Mouse (Mus musculus) heart, embryonic 13.5 days (tissue): Measurements from ENCODE around the gene Arhgef12. TPM values are rescaled to one million over a fixed set of nuclear protein-coding genes. Genes with fewer than 3 reads are reported as not detected.
"Not testable (repeated sequence)": the region's sequence is repeated elsewhere in the genome, so short reads cannot be mapped to it uniquely, and the experiment has no call there.

Experiments
- ATAC-seq: fragments of 200-750 bp; cut with Nextera tagmentation; 2 replicates; pipeline ENCODE4 v1.8.0; 2017; ENCODE audit warnings: moderate TSS enrichment; ENCODE audit not compliant: insufficient number of reproducible peaks, low FRiP score, low TSS enrichment; ENCODE audit errors: extremely low read depth
- H3K27ac ChIP-seq: fragments of 300-500 bp; sonication (generic); replicated peaks from 2 replicates; pipeline ENCODE4 v1.5.1; 2015; ENCODE audit warnings: moderate library complexity, mild to moderate bottlenecking, inconsistent platforms
- H3K27me3 ChIP-seq: fragments of 300-500 bp; sonication (generic); replicated peaks from 2 replicates; pipeline ENCODE4 v1.6.1; 2015; ENCODE audit warnings: mild to moderate bottlenecking, inconsistent platforms
- H3K36me3 ChIP-seq: fragments of 300-500 bp; sonication (generic); 2 replicates; pipeline ENCODE4 v1.6.1; 2015; ENCODE audit warnings: mild to moderate bottlenecking, inconsistent platforms
- H3K4me1 ChIP-seq: fragments of 300-500 bp; sonication (generic); 2 replicates; pipeline ENCODE4 v1.6.1; 2015; ENCODE audit warnings: inconsistent platforms
- H3K4me2 ChIP-seq: fragments of 300-500 bp; sonication (generic); 2 replicates; pipeline ENCODE4 v1.6.1; 2015; ENCODE audit warnings: inconsistent platforms, mild to moderate bottlenecking, moderate library complexity
- H3K4me3 ChIP-seq: fragments of 300-500 bp; sonication (generic); 2 replicates; pipeline ENCODE4 v1.5.1; 2015; ENCODE audit warnings: moderate library complexity, mild to moderate bottlenecking, inconsistent platforms
- H3K9ac ChIP-seq: fragments of 300-500 bp; sonication (generic); 2 replicates; pipeline ENCODE4 v1.6.1; 2015; ENCODE audit warnings: inconsistent platforms, mild to moderate bottlenecking, moderate library complexity
- H3K9me3 ChIP-seq: fragments of 300-500 bp; sonication (generic); 2 replicates; pipeline ENCODE4 v1.6.1; 2016; ENCODE audit warnings: inconsistent platforms
- WGBS: fragments of 180-500 bp; shearing (Covaris S2); methylation state at CpG from one replicate; pipeline ENCODE4 v1.1.7; 2015; ENCODE audit warnings: mixed read lengths; 5-methylcytosine and 5-hydroxymethylcytosine counted together
- polyA plus RNA-seq: library from polyadenylated mRNA; unstranded; fragments of >200 nt; fragmentation: Nextera tagmentation; extraction: Ambion mirVana; gene quantifications from 2 replicates; pipeline ENCODE4 v1.2.1, GENCODE M21; 2015

Gene Arhgef12
- polyA plus RNA-seq, 1 experiment from 2014 or later, result 9.7 TPM

DNA sequence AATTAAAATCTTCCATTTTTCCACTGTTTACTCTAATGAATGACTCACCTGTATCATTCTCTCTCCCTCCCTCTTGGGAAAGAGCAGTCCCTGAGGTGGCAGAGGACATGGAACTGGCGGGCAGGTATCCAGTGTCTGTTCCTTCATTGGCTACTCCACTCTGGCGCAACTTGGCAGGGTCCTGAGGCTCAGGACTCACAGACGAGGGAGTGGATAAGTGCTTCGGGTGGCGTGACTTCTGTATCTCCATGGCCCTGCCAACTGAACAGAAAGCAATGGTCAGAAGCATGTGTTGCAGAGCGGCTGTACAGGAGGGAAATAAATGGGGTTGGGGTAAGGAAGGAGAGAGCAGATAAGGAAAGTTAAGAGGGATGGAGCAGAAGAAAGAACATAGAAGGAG lies 109.5 kb downstream of the Arhgef12 start:
- peaks cover 8% of the 10 kb centered on the region; the same call in 1 of the 2 replicates for H3K4me1 ChIP-seq
- H3K36me3 ChIP-seq, result peaks cover 93% of the 10 kb centered on the region
- no peaks in the 10 kb centered on the region for H3K27me3 ChIP-seq
- 79% methylated on average over 6 of the region's 6 CpGs for WGBS
- no peak overlapping the region for H3K9ac ChIP-seq
- H3K9me3 ChIP-seq, result no peaks in the 10 kb centered on the region
- no peak overlapping the region for H3K4me2 ChIP-seq
- ATAC-seq, result no peak
- no peak overlapping the region for H3K4me3 ChIP-seq
- no peak overlapping the region for H3K27ac ChIP-seq

DNA sequence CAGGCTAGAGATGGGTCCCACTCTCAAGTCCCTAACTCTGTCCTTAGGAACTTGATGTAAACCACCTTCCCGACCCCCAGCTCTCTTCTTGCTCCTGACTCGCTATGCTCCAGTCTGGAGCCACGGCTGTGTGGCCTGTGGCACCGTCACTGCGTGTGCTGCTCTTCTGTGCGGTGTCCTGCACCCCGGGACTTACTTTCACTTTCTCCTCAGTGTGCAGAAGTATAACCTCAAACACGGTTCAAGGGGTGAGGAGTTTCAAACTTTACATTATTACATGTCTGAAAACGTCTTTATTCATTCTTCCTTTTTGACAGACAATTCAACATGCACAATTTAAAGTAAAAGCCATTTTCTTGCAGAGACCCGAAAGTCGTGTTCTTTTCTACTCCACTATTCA lies 111.7 kb downstream of the Arhgef12 start:
- Histone ChIP-seq H3K27me3 (no peaks in the 10 kb centered on the region), H3K4me1 (peaks cover 8% of the 10 kb centered on the region; the same call in 1 of the 2 replicates), H3K9me3 (no peaks in the 10 kb centered on the region), H3K4me3 (no peak overlapping the region), H3K9ac (no peak overlapping the region), H3K4me2 (no peak overlapping the region), H3K36me3 (peaks cover 90% of the 10 kb centered on the region), H3K27ac (no peak overlapping the region)
- WGBS, result 88% methylated on average over 11 of the region's 11 CpGs
- ATAC-seq, result no peak

- no peak overlapping the region for H3K9ac ChIP-seq
- WGBS, result 89% methylated on average over 4 of the region's 4 CpGs
- H3K4me1 ChIP-seq, result peaks cover 8% of the 10 kb centered on the region; the same call in 1 of the 2 replicates
- peaks cover 90% of the 10 kb centered on the region for H3K36me3 ChIP-seq
- ATAC-seq, result no peak
- no peaks in the 10 kb centered on the region for H3K27me3 ChIP-seq
- no peak overlapping the region for H3K4me3 ChIP-seq
- H3K9me3 ChIP-seq, result no peaks in the 10 kb centered on the region
- H3K27ac ChIP-seq, result no peak overlapping the region
- H3K4me2 ChIP-seq, result no peak overlapping the region
Observed at GRCm38 (mm10) chr9:42994708-42995107, 112.3 kb downstream of the Arhgef12 start.

GRCm38 (mm10) chr9:42993659-42994058 lies 113.4 kb downstream of the Arhgef12 start:
- Histone ChIP-seq H3K4me1 (peaks cover 8% of the 10 kb centered on the region; the same call in 1 of the 2 replicates), H3K9me3 (no peaks in the 10 kb centered on the region), H3K36me3 (peaks cover 89% of the 10 kb centered on the region), H3K4me3 (no peak overlapping the region), H3K27ac (peak overlapping the region; percentile 46; the same call in 1 of the 2 replicates), H3K9ac (no peak overlapping the region), H3K27me3 (no peaks in the 10 kb centered on the region), H3K4me2 (no peak overlapping the region)
- 61% methylated on average over 4 of the region's 4 CpGs for WGBS
- ATAC-seq, result no peak

- H3K4me2 ChIP-seq, result no peak overlapping the region
- no peaks in the 10 kb centered on the region for H3K27me3 ChIP-seq
- H3K27ac ChIP-seq, result no peak overlapping the region
- WGBS, result 86% methylated on average over 4 of the region's 4 CpGs
- H3K9ac ChIP-seq, result no peak overlapping the region
- peaks cover 89% of the 10 kb centered on the region for H3K36me3 ChIP-seq
- ATAC-seq, result no peak
- no peak overlapping the region for H3K4me3 ChIP-seq
- no peaks in the 10 kb centered on the region for H3K9me3 ChIP-seq
- no peaks in the 10 kb centered on the region for H3K4me1 ChIP-seq
Observed at GRCm38 (mm10) chr9:42987988-42988387, 119.1 kb downstream of the Arhgef12 start.

DNA sequence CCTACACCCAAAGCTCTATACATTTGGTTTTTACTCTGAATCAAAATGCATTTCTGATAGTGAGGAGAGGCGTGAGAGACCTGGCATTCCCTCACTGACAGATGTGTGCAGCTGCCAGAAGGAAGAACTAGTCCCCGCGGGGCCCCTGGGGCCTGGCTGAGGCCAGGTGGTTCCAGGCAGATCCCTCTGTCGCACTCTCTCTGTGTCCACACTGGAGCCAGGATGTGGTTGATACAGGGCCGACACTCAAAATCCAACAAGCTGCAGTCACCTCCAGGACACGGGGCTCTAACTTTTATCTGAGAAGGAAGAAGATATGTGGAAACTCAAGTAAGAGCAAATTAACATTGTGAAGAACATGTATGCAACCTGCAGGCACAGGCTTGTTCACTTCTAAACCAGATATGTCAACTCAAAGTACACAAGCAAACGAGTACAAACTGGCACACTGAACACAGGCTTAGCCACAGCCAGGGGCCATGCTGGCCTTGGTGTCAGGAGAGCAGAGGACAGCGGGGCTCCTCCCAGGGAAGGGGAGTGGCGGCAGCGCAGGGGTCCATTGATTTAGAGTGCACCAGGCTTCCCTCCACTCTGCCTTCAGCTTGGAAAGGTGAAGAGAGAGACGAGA lies 138.0 kb downstream of the Arhgef12 start:
- H3K27ac ChIP-seq, result no peak overlapping the region
- no peak for ATAC-seq
- H3K4me2 ChIP-seq, result no peak overlapping the region
- no peaks in the 10 kb centered on the region; the same call in 1 of the 2 replicates for H3K4me1 ChIP-seq
- no peaks in the 10 kb centered on the region for H3K9me3 ChIP-seq
- H3K27me3 ChIP-seq, result no peaks in the 10 kb centered on the region
- H3K4me3 ChIP-seq, result no peak overlapping the region
- H3K36me3 ChIP-seq, result peaks cover 87% of the 10 kb centered on the region
- 68% methylated on average over 11 of the region's 11 CpGs for whole genome bisulfite sequencing
- H3K9ac ChIP-seq, result no peak overlapping the region

DNA sequence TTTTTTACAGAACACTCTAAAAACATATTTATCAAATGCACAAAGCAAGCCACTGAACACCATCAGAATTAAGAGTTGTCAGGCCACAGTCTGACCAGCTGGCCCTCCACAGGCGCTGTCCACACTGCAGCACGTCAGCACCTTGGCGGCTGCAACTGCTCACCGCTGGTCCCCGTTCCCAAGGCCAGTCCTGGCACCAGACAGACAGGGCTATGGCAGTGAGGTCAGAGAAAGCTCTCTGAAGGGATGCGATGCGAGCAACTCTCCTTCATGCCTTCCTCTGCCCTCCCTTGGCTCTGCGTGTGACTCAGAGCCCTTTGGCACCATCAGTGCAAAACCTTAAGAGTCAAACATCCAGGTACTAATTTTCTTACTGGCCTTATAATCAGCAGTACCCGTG lies 139.3 kb downstream of the Arhgef12 start:
- Histone ChIP-seq H3K4me2 (no peak overlapping the region), H3K27ac (no peak overlapping the region), H3K27me3 (no peaks in the 10 kb centered on the region), H3K4me1 (no peaks in the 10 kb centered on the region; the same call in 1 of the 2 replicates), H3K36me3 (peaks cover 82% of the 10 kb centered on the region), H3K9ac (no peak overlapping the region), H3K9me3 (no peaks in the 10 kb centered on the region), H3K4me3 (no peak overlapping the region)
- no peak for ATAC-seq
- 55% methylated on average over 9 of the region's 9 CpGs for WGBS

DNA sequence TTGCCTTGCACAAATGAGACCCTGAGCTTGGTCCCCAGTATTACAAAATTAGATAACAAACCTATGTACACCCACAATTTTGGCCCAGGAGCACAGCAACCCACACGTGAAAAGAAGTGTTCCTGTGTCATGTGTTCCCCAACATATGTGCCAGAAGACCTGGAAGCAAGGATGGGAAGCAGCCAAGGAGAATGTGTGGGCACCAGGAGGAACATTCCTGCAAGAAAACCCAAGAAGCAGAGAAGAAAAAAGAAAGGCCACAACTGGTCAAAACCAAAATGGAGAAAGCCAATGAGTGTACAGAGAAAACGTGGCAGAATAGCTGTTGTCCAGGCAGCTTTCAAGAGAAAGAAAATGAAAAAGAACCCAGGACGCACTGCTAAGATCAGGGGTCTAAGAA lies 142.2 kb downstream of the Arhgef12 start:
- H3K27me3 ChIP-seq, H3K4me2 ChIP-seq, H3K4me3 ChIP-seq, ATAC-seq, H3K9ac ChIP-seq, H3K9me3 ChIP-seq, H3K4me1 ChIP-seq, H3K27ac ChIP-seq: not testable (repeated sequence)
- 91% methylated on average over 3 of the region's 3 CpGs for WGBS
- H3K36me3 ChIP-seq, result peaks cover 56% of the 10 kb centered on the region

DNA sequence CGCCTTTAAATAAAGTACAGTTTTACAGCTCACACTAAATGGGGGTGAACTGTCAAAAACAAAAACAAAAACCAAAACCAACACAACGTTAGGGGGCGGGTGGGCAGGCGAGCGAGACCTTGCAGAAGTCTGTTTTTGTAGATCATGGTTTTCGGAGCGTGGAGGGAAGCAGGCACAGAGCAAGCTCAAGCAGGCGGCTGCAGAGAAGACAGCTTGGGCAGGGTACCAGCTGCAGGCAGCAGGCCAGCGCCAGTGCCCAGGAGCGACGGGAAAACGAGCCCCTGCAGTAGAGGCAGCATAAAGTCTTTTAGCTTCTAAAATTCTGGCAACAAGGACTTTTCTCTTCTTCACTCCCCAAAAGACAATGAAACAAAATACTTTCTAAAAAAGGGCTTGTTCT lies 142.7 kb downstream of the Arhgef12 start:
- Histone ChIP-seq H3K9me3 (no peaks in the 10 kb centered on the region), H3K4me2 (no peak overlapping the region), H3K4me1 (no peaks in the 10 kb centered on the region; the same call in 1 of the 2 replicates), H3K27me3 (no peaks in the 10 kb centered on the region), H3K36me3 (peaks cover 51% of the 10 kb centered on the region), H3K9ac (no peak overlapping the region), H3K27ac (no peak overlapping the region), H3K4me3 (no peak overlapping the region)
- ATAC-seq, result no peak
- WGBS, result 87% methylated on average over 12 of the region's 12 CpGs

- 90% methylated on average over 6 of the region's 6 CpGs for WGBS
- Histone ChIP-seq H3K4me1 (no peaks in the 10 kb centered on the region), H3K4me3 (no peak overlapping the region), H3K4me2 (no peak overlapping the region), H3K27me3 (0 out of 2 replicates have a peak, but pooled peaks cover under 1% of the 10 kb centered on the region), H3K9ac (no peak overlapping the region), H3K27ac (no peak overlapping the region), H3K9me3 (no peaks in the 10 kb centered on the region), H3K36me3 (peaks cover 34% of the 10 kb centered on the region)
- ATAC-seq, result no peak
Observed at GRCm38 (mm10) chr9:42962506-42962905, 144.5 kb downstream of the Arhgef12 start.

DNA sequence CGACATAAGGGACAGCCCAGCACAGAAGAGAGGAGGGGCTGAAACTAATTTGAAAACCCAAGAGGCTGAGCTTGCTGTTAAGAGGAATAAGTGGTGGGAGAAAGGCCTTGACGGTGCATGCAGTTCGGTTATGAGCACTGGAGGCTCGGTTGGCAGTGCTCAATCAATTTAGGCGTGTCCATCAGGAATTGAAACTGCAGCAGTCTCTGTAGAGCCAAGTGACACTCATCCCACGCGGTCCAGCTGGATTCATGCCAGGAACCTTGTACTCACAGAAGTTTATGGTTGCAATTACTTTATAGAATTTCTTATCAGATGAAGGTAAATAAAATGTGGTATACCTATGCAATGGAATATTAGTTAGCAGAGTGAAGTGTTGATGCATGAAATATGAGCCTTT lies 148.6 kb downstream of the Arhgef12 start:
- no peak overlapping the region for H3K4me2 ChIP-seq
- 0 out of 2 replicates have a peak, but pooled peaks cover 8% of the 10 kb centered on the region for H3K36me3 ChIP-seq
- 0 out of 2 replicates have a peak, but pooled peaks cover 9% of the 10 kb centered on the region for H3K27me3 ChIP-seq
- peaks cover 4% of the 10 kb centered on the region; the same call in 1 of the 2 replicates for H3K9me3 ChIP-seq
- H3K9ac ChIP-seq, result no peak overlapping the region
- no peaks in the 10 kb centered on the region for H3K4me1 ChIP-seq
- H3K27ac ChIP-seq, result no peak overlapping the region
- no peak for ATAC-seq
- 76% methylated on average over 7 of the region's 7 CpGs for WGBS
- H3K4me3 ChIP-seq, result no peak overlapping the region

GRCm38 (mm10) chr9:42948381-42948780 lies 158.7 kb downstream of the Arhgef12 start:
- Histone ChIP-seq H3K4me2 (no peak overlapping the region), H3K4me1 (peaks cover 11% of the 10 kb centered on the region), H3K27me3 (peaks cover 53% of the 10 kb centered on the region), H3K4me3 (no peak overlapping the region), H3K36me3 (no peaks in the 10 kb centered on the region), H3K9ac (no peak overlapping the region), H3K27ac (no peak overlapping the region), H3K9me3 (no peaks in the 10 kb centered on the region)
- WGBS, result 29% methylated on average over 1 of the region's 1 CpGs
- no peak for ATAC-seq
